Mouse (Mus musculus) stomach, postnatal 0 days (tissue): ENCODE measurements around the gene Mgat5.

ENCODE experiments used
- CTCF ChIP-seq: IDR thresholded peaks from 2 replicates; pipeline ENCODE4 v1.5.1; 2016; ENCODE audit warnings: antibody characterized with exemption, low read depth, mild to moderate bottlenecking, moderate library complexity
- EP300 ChIP-seq: optimal IDR thresholded peaks from 2 replicates; pipeline ENCODE3; 2016; ENCODE audit warnings: antibody characterized with exemption

- no peak for TF ChIP-seq CTCF
- TF ChIP-seq EP300 = no peak
These were observed 35.3 kb upstream of the Mgat5 start for GRCm38 (mm10) chr1:127169516-127169915.
